Mouse (Mus musculus) monocyte, adult 5-6 weeks (primary cell): Measurements from ENCODE around the gene Dct. TPM values are rescaled to one million over a fixed set of nuclear protein-coding genes. Genes with fewer than 3 reads are reported as not detected.

ENCODE experiments used
- total RNA-seq: library from RNA; stranded (forward); fragments of 200-1000, 200-491, 200-594 nt; gene quantifications from 3 replicates; pipeline ENCODE4 v1.2.3, GENCODE M21; 2017

Dct gene
- total RNA-seq, 1 experiment from 2014 or later, result not detected

Other genes starting within 250 kb of the Dct start
- 9.3 to 26.2 TPM (median 25.2 TPM) in 3 replicates for gene Tgds, start 80.5 kb upstream of the Dct start, total RNA-seq
- gene Gpr180, start 84.9 kb upstream of the Dct start, total RNA-seq, result 9.7 to 15.5 TPM (median 11.2 TPM) in 3 replicates
- gene Sox21, start 184.8 kb upstream of the Dct start, total RNA-seq, result not detected in 3 replicates
- not detected in 3 replicates for gene Gm9376, start 214.7 kb upstream of the Dct start, total RNA-seq